Mouse (Mus musculus): ENCODE measurements around the gene Cct3. TPM values are rescaled to one million over a fixed set of nuclear protein-coding genes. Genes with fewer than 3 reads are reported as not detected.
A peak's percentile ranks its signal among the peaks of the same experiment; 100 is the strongest.

Gene Cct3
- polyA plus RNA-seq, 1 experiment from 2014 or later, result 491 TPM

GRCm38 (mm10) chr3:88337367-88338020 lies 40.6 kb downstream of the Cct3 start:
- 65% methylated on average over 11 of the region's 11 CpGs for WGBS (ENCODE audit: insufficient replicate concordance)
- Histone ChIP-seq H3K27ac (ENCODE audit: low read depth, low read length) (peak overlapping the region; percentile 94), H3K9me3 (replicated peaks; ENCODE audit: control insufficient read depth, low read length) (no peaks in the 10 kb centered on the region), H3K4me1 (ENCODE audit: control insufficient read depth, insufficient read depth, low read length) (peaks cover 14% of the 10 kb centered on the region), H3K9ac (ENCODE audit: low read depth, low read length) (peak overlapping the region; percentile 50), H3K4me3 (ENCODE audit: low read depth, low read length) (peak overlapping the region; percentile 89), H3K27me3 (ENCODE audit: control insufficient read depth, insufficient read depth, low read length) (no peaks in the 10 kb centered on the region), H3K36me3 (ENCODE audit: control insufficient read depth, insufficient read depth, low read length) (peaks cover 10% of the 10 kb centered on the region), H3K4me2 (peak overlapping the region; percentile 63)
- no peak for ATAC-seq (replicated peaks; ENCODE audit: insufficient number of reproducible peaks, low FRiP score, low TSS enrichment)

GRCm38 (mm10) chr3:88338316-88338715 lies 41.4 kb downstream of the Cct3 start:
- WGBS (ENCODE audit: insufficient replicate concordance), result 71% methylated on average over 7 of the region's 7 CpGs
- Histone ChIP-seq H3K27ac (ENCODE audit: low read depth, low read length) (no peak overlapping the region; the same call in 1 of the 2 replicates), H3K4me3 (ENCODE audit: low read depth, low read length) (no peak overlapping the region), H3K9me3 (replicated peaks; ENCODE audit: control insufficient read depth, low read length) (no peaks in the 10 kb centered on the region), H3K36me3 (ENCODE audit: control insufficient read depth, insufficient read depth, low read length) (peaks cover 18% of the 10 kb centered on the region), H3K4me2 (peak overlapping the region; percentile 63; the same call in 1 of the 2 replicates), H3K27me3 (ENCODE audit: control insufficient read depth, insufficient read depth, low read length) (no peaks in the 10 kb centered on the region), H3K4me1 (ENCODE audit: control insufficient read depth, insufficient read depth, low read length) (peaks cover 14% of the 10 kb centered on the region), H3K9ac (ENCODE audit: low read depth, low read length) (no peak overlapping the region)
- no peak for ATAC-seq (replicated peaks; ENCODE audit: insufficient number of reproducible peaks, low FRiP score, low TSS enrichment)

- Histone ChIP-seq H3K9me3 (replicated peaks; ENCODE audit: control insufficient read depth, low read length) (no peaks in the 10 kb centered on the region), H3K9ac (ENCODE audit: low read depth, low read length) (no peak overlapping the region), H3K27me3 (ENCODE audit: control insufficient read depth, insufficient read depth, low read length) (no peaks in the 10 kb centered on the region), H3K4me2 (peak overlapping the region; percentile 63; the same call in 1 of the 2 replicates), H3K4me3 (ENCODE audit: low read depth, low read length) (no peak overlapping the region), H3K27ac (ENCODE audit: low read depth, low read length) (no peak overlapping the region; the same call in 1 of the 2 replicates), H3K36me3 (ENCODE audit: control insufficient read depth, insufficient read depth, low read length) (peaks cover 24% of the 10 kb centered on the region), H3K4me1 (ENCODE audit: control insufficient read depth, insufficient read depth, low read length) (peaks cover 14% of the 10 kb centered on the region)
- WGBS (ENCODE audit: insufficient replicate concordance), result 68% methylated on average over 3 of the region's 3 CpGs
- ATAC-seq (replicated peaks; ENCODE audit: insufficient number of reproducible peaks, low FRiP score, low TSS enrichment), result no peak
These were observed 42.1 kb downstream of the Cct3 start for GRCm38 (mm10) chr3:88339006-88339405.

GRCm38 (mm10) chr3:88350732-88351131 lies 53.8 kb downstream of the Cct3 start:
- Histone ChIP-seq H3K27me3 (ENCODE audit: control insufficient read depth, insufficient read depth, low read length) (no peaks in the 10 kb centered on the region), H3K27ac (ENCODE audit: low read depth, low read length) (no peak overlapping the region), H3K4me2 (no peak overlapping the region), H3K9me3 (replicated peaks; ENCODE audit: control insufficient read depth, low read length) (no peaks in the 10 kb centered on the region), H3K9ac (ENCODE audit: low read depth, low read length) (no peak overlapping the region), H3K4me3 (ENCODE audit: low read depth, low read length) (no peak overlapping the region), H3K4me1 (ENCODE audit: control insufficient read depth, insufficient read depth, low read length) (no peaks in the 10 kb centered on the region), H3K36me3 (ENCODE audit: control insufficient read depth, insufficient read depth, low read length) (peaks cover 76% of the 10 kb centered on the region)
- ATAC-seq (replicated peaks; ENCODE audit: insufficient number of reproducible peaks, low FRiP score, low TSS enrichment), result no peak
- 75% methylated on average over 13 of the region's 13 CpGs for WGBS (ENCODE audit: insufficient replicate concordance)

- Histone ChIP-seq H3K4me1 (ENCODE audit: control insufficient read depth, insufficient read depth, low read length) (no peaks in the 10 kb centered on the region), H3K9ac (ENCODE audit: low read depth, low read length) (no peak overlapping the region), H3K4me3 (ENCODE audit: low read depth, low read length) (no peak overlapping the region), H3K27me3 (ENCODE audit: control insufficient read depth, insufficient read depth, low read length) (no peaks in the 10 kb centered on the region), H3K4me2 (no peak overlapping the region), H3K27ac (ENCODE audit: low read depth, low read length) (no peak overlapping the region), H3K9me3 (replicated peaks; ENCODE audit: control insufficient read depth, low read length) (no peaks in the 10 kb centered on the region), H3K36me3 (ENCODE audit: control insufficient read depth, insufficient read depth, low read length) (peaks cover 74% of the 10 kb centered on the region)
- ATAC-seq (replicated peaks; ENCODE audit: insufficient number of reproducible peaks, low FRiP score, low TSS enrichment), result no peak
- 90% methylated on average over 9 of the region's 9 CpGs for WGBS (ENCODE audit: insufficient replicate concordance)
These were observed 56.0 kb downstream of the Cct3 start for GRCm38 (mm10) chr3:88352907-88353306.

- H3K27me3 ChIP-seq (ENCODE audit: control insufficient read depth, insufficient read depth, low read length), result no peaks in the 10 kb centered on the region
- no peak for ATAC-seq (replicated peaks; ENCODE audit: insufficient number of reproducible peaks, low FRiP score, low TSS enrichment)
- H3K4me3 ChIP-seq (ENCODE audit: low read depth, low read length), result no peak overlapping the region
- WGBS (ENCODE audit: insufficient replicate concordance), result 91% methylated on average over 8 of the region's 8 CpGs
- H3K4me2 ChIP-seq, result no peak overlapping the region
- no peaks in the 10 kb centered on the region for H3K9me3 ChIP-seq (replicated peaks; ENCODE audit: control insufficient read depth, low read length)
- peaks cover 78% of the 10 kb centered on the region for H3K36me3 ChIP-seq (ENCODE audit: control insufficient read depth, insufficient read depth, low read length)
- peaks cover 3% of the 10 kb centered on the region; the same call in 1 of the 2 replicates for H3K4me1 ChIP-seq (ENCODE audit: control insufficient read depth, insufficient read depth, low read length)
- no peak overlapping the region for H3K27ac ChIP-seq (ENCODE audit: low read depth, low read length)
- no peak overlapping the region for H3K9ac ChIP-seq (ENCODE audit: low read depth, low read length)
These were observed 57.7 kb downstream of the Cct3 start for GRCm38 (mm10) chr3:88354396-88355165.

- no peak for ATAC-seq (replicated peaks; ENCODE audit: insufficient number of reproducible peaks, low FRiP score, low TSS enrichment)
- 53% methylated on average over 5 of the region's 5 CpGs for WGBS (ENCODE audit: insufficient replicate concordance)
- Histone ChIP-seq H3K9me3 (replicated peaks; ENCODE audit: control insufficient read depth, low read length) (no peaks in the 10 kb centered on the region), H3K4me3 (ENCODE audit: low read depth, low read length) (no peak overlapping the region), H3K4me2 (no peak overlapping the region), H3K27me3 (ENCODE audit: control insufficient read depth, insufficient read depth, low read length) (no peaks in the 10 kb centered on the region; the same call in 1 of the 2 replicates), H3K27ac (ENCODE audit: low read depth, low read length) (peak overlapping the region; percentile 70), H3K9ac (ENCODE audit: low read depth, low read length) (no peak overlapping the region), H3K36me3 (ENCODE audit: control insufficient read depth, insufficient read depth, low read length) (peaks cover 58% of the 10 kb centered on the region), H3K4me1 (ENCODE audit: control insufficient read depth, insufficient read depth, low read length) (peaks cover 18% of the 10 kb centered on the region)
These were observed 62.7 kb downstream of the Cct3 start for GRCm38 (mm10) chr3:88359584-88359983.

- 72% methylated on average over 3 of the region's 3 CpGs for WGBS (ENCODE audit: insufficient replicate concordance)
- no peak for ATAC-seq (replicated peaks; ENCODE audit: insufficient number of reproducible peaks, low FRiP score, low TSS enrichment)
- H3K9me3 ChIP-seq (replicated peaks; ENCODE audit: control insufficient read depth, low read length), result no peaks in the 10 kb centered on the region
- no peak overlapping the region for H3K4me3 ChIP-seq (ENCODE audit: low read depth, low read length)
- H3K4me1 ChIP-seq (ENCODE audit: control insufficient read depth, insufficient read depth, low read length), result peaks cover 22% of the 10 kb centered on the region
- H3K4me2 ChIP-seq, result no peak overlapping the region
- H3K9ac ChIP-seq (ENCODE audit: low read depth, low read length), result 0 out of 2 replicates have a peak overlapping the region, but pooled peaks have one; percentile 22
- peaks cover 4% of the 10 kb centered on the region; the same call in 1 of the 2 replicates for H3K27me3 ChIP-seq (ENCODE audit: control insufficient read depth, insufficient read depth, low read length)
- peak overlapping the region; percentile 70 for H3K27ac ChIP-seq (ENCODE audit: low read depth, low read length)
- peaks cover 55% of the 10 kb centered on the region for H3K36me3 ChIP-seq (ENCODE audit: control insufficient read depth, insufficient read depth, low read length)
These were observed 63.1 kb downstream of the Cct3 start for GRCm38 (mm10) chr3:88359989-88360388.
